Mouse (Mus musculus): ENCODE results near the gene Trim40. TPM values are rescaled to one million over a fixed set of nuclear protein-coding genes. Genes with fewer than 3 reads are reported as not detected.

Trim40 gene
- polyA plus RNA-seq, 1 experiment from 2014 or later: 0.06 TPM

GRCm38 (mm10) chr17:36835591-36836426, 54.1 kb downstream of the Trim40 start:
- H3K9me3 ChIP-seq: no peaks in the 10 kb centered on the region
- ATAC-seq (ENCODE audit: low FRiP score, low read depth): no peak
- WGBS: 33% methylated on average over 12 of the region's 12 CpGs
- H3K9ac ChIP-seq: 0 out of 2 replicates have a peak overlapping the region, but pooled peaks have one; percentile 89
- no peaks in the 10 kb centered on the region for H3K27me3 ChIP-seq
- no peaks in the 10 kb centered on the region for H3K36me3 ChIP-seq
- H3K4me1 ChIP-seq (replicated peaks): peaks cover 27% of the 10 kb centered on the region
- H3K4me3 ChIP-seq: peak overlapping the region; percentile 92; the same call in 1 of the 2 replicates
- H3K4me2 ChIP-seq: peak overlapping the region; percentile 74
- peak overlapping the region; percentile 96 for H3K27ac ChIP-seq (replicated peaks)

GRCm38 (mm10) chr17:36832694-36833093, 57.2 kb downstream of the Trim40 start:
- ATAC-seq (ENCODE audit: low FRiP score, low read depth): no peak
- no peak overlapping the region for H3K9ac ChIP-seq
- no peaks in the 10 kb centered on the region for H3K27me3 ChIP-seq
- 53% methylated on average over 4 of the region's 4 CpGs for WGBS
- no peaks in the 10 kb centered on the region for H3K9me3 ChIP-seq
- H3K4me2 ChIP-seq: no peak overlapping the region
- H3K4me3 ChIP-seq: no peak overlapping the region
- peaks cover 11% of the 10 kb centered on the region for H3K4me1 ChIP-seq (replicated peaks)
- no peaks in the 10 kb centered on the region for H3K36me3 ChIP-seq
- no peak overlapping the region for H3K27ac ChIP-seq (replicated peaks)

Other genes with a start within 250 kb of the Trim40 start
- not detected in 2 replicates for gene H2-M9, start 247.5 kb downstream of the Trim40 start, polyA plus RNA-seq (2015; fragmentation: Nextera tagmentation; extraction: Ambion mirVana)
- not detected in 2 replicates for gene H2-M1, start 217.9 kb downstream of the Trim40 start, polyA plus RNA-seq (2015; fragmentation: Nextera tagmentation; extraction: Ambion mirVana)
- not detected in 2 replicates for gene H2-M10.5, start 117.2 kb downstream of the Trim40 start, polyA plus RNA-seq (2015; fragmentation: Nextera tagmentation; extraction: Ambion mirVana)
- not detected in 2 replicates for gene H2-M10.6, start 78.0 kb downstream of the Trim40 start, polyA plus RNA-seq (2015; fragmentation: Nextera tagmentation; extraction: Ambion mirVana)
- gene Trim26, start 53.0 kb downstream of the Trim40 start, polyA plus RNA-seq (2015; fragmentation: Nextera tagmentation; extraction: Ambion mirVana): 49.9 and 50.8 TPM in 2 replicates
- gene Trim15, start 22.9 kb downstream of the Trim40 start, polyA plus RNA-seq (2015; fragmentation: Nextera tagmentation; extraction: Ambion mirVana): 0.64 and 0.83 TPM in 2 replicates
- 1.4 and 1.7 TPM in 2 replicates for gene Trim10, start 20.5 kb downstream of the Trim40 start, polyA plus RNA-seq (2015; fragmentation: Nextera tagmentation; extraction: Ambion mirVana)
- gene Trim31, start 8.0 kb upstream of the Trim40 start, polyA plus RNA-seq (2015; fragmentation: Nextera tagmentation; extraction: Ambion mirVana): not detected in 2 replicates
- 1.5 and 1.7 TPM in 2 replicates for gene Rnf39, start 52.8 kb upstream of the Trim40 start, polyA plus RNA-seq (2015; fragmentation: Nextera tagmentation; extraction: Ambion mirVana)
- gene Ppp1r11, start 61.6 kb upstream of the Trim40 start, polyA plus RNA-seq (2015; fragmentation: Nextera tagmentation; extraction: Ambion mirVana): 154 and 168 TPM in 2 replicates
- 55.2 and 55.6 TPM in 2 replicates for gene Znrd1, start 68.4 kb upstream of the Trim40 start, polyA plus RNA-seq (2015; fragmentation: Nextera tagmentation; extraction: Ambion mirVana)
- gene Znrd1as, start 68.5 kb upstream of the Trim40 start, polyA plus RNA-seq (2015; fragmentation: Nextera tagmentation; extraction: Ambion mirVana): 5.4 and 5.8 TPM in 2 replicates
- gene 2410137M14Rik, start 91.1 kb upstream of the Trim40 start, polyA plus RNA-seq (2015; fragmentation: Nextera tagmentation; extraction: Ambion mirVana): 0.30 and 0.38 TPM in 2 replicates
- gene H2-M5, start 99.4 kb upstream of the Trim40 start, polyA plus RNA-seq (2015; fragmentation: Nextera tagmentation; extraction: Ambion mirVana): 2.5 and 3.1 TPM in 2 replicates
- 222 and 250 TPM in 2 replicates for gene Zfp57, start 111.0 kb upstream of the Trim40 start, polyA plus RNA-seq (2015; fragmentation: Nextera tagmentation; extraction: Ambion mirVana)
- 2.3 TPM in 2 replicates for gene Mog, start 133.3 kb upstream of the Trim40 start, polyA plus RNA-seq (2015; fragmentation: Nextera tagmentation; extraction: Ambion mirVana)
- 85.2 and 86.0 TPM in 2 replicates for gene Gabbr1, start 155.8 kb upstream of the Trim40 start, polyA plus RNA-seq (2015; fragmentation: Nextera tagmentation; extraction: Ambion mirVana)
- gene Olfr90, start 198.4 kb upstream of the Trim40 start, polyA plus RNA-seq (2015; fragmentation: Nextera tagmentation; extraction: Ambion mirVana): 0.08 TPM in 1 of 2 replicates, not detected in the other
- gene Olfr91, start 208.2 kb upstream of the Trim40 start, polyA plus RNA-seq (2015; fragmentation: Nextera tagmentation; extraction: Ambion mirVana): not detected in 2 replicates
- gene Olfr92, start 230.0 kb upstream of the Trim40 start, polyA plus RNA-seq (2015; fragmentation: Nextera tagmentation; extraction: Ambion mirVana): not detected in 2 replicates